Mouse (Mus musculus) retina, adult 2 months (tissue): ENCODE data around the gene Kcnc3.

Source experiments
- DNase-seq: peaks from one replicate; pipeline ENCODE4 v3.0.0-alpha.2; 2012; ENCODE audit warnings: low read depth, low spot score

The Kcnc3 gene

GRCm38 (mm10) chr7:44590402-44591347 is at the start of gene Kcnc3:
TSS of gene Kcnc3 (plus strand) at chr7:44590664.
- DNase-seq = peak; percentile 91

DNA sequence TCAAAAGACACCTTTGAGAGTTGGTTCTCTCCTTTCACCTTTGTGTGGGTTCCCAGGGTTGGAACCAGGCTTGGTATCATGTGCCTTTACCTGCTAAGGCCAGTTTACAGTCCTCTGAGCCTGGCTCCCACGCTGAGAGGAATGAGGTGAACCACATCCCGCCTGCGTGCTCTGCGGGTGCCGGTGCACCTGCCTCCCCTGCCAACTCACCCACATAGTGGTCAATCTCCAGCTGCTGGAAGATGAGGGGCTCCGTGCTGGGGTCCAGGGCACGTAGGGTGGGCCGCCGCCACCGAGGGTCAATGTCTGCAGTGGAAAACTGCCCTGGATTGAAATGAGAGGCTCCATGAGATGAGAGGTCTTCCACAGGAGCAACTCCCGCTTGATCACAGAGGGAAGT is 47.9 kb upstream of the Kcnc3 start:
- DNase-seq = no peak

GRCm38 (mm10) chr7:44543071-44543470 is 47.4 kb upstream of the Kcnc3 start:
- no peak for DNase-seq

- DNase-seq = no peak
Observed at GRCm38 (mm10) chr7:44546274-44546673, 44.2 kb upstream of the Kcnc3 start.

GRCm38 (mm10) chr7:44547041-44547440 is 43.4 kb upstream of the Kcnc3 start:
- no peak for DNase-seq

GRCm38 (mm10) chr7:44547725-44548124 is 42.7 kb upstream of the Kcnc3 start:
- DNase-seq = no peak

GRCm38 (mm10) chr7:44548497-44549087 is 41.9 kb upstream of the Kcnc3 start, which contains the start of gene Pold1:
TSS of gene Pold1 (minus strand) at chr7:44548849.
- peak; percentile 98 for DNase-seq

- no peak for DNase-seq
Observed at GRCm38 (mm10) chr7:44549621-44550408, 40.6 kb upstream of the Kcnc3 start.

GRCm38 (mm10) chr7:44550409-44550678 is 40.1 kb upstream of the Kcnc3 start:
- no peak for DNase-seq

- DNase-seq = no peak
Observed at GRCm38 (mm10) chr7:44551301-44551700, 39.2 kb upstream of the Kcnc3 start.

GRCm38 (mm10) chr7:44551731-44552130 is 38.7 kb upstream of the Kcnc3 start:
- DNase-seq = no peak

GRCm38 (mm10) chr7:44552141-44552908 is 38.1 kb upstream of the Kcnc3 start:
- no peak for DNase-seq

DNA sequence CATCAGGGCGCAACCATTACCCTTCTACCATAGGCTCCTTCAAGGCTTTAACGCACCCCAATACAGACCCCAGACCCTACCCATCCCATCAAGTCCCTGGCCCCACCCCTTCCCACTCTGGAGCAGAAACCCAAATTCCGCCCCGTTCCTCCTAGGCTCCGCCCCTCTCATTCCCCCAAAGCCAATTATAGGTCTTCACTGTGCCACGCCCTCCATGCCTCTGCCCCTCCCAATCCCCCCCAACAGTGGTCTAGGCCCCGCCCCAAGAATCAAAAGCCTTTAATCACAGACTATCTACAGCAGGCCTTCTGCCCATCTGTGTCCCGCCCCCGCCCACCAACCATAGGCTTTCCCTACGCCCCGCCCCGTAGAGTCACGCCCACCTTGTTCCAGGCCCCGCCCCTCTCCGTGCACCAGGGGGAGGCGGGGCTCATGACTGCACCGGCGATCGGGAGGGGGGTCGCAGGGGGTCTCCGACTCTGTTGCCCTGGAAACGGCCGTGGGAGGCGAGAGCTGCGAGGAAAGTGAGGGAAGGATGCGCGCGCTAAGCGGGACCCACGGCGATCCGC is 37.2 kb upstream of the Kcnc3 start:
- peak; percentile 61 for DNase-seq

- peak; percentile 93 for DNase-seq
Observed at GRCm38 (mm10) chr7:44553826-44554225, 36.6 kb upstream of the Kcnc3 start, which contains the start of gene Nr1h2. TSS of gene Nr1h2 (minus strand) at chr7:44553951.

DNA sequence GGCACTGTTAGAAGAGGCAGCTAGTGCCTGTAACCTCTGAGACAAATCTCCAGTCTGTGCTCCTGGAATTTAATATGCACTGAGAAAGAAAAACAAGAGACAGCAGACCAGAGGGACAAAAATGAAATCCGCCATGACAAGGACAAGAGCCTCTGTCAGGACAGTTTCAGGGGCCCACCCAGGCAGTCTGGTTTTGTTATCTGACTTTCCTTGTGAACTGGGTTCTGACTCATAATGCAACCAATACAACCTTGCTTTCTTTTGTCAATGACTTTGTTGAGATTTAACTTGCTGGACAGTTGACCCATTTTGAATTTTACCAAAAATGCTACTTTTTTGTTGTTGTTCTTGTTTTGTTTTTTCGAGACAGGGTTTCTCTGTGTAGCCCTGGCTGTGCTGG is 32.8 kb upstream of the Kcnc3 start:
- no peak for DNase-seq

GRCm38 (mm10) chr7:44560435-44561400 is 29.7 kb upstream of the Kcnc3 start:
- peak; percentile 56 for DNase-seq

GRCm38 (mm10) chr7:44563284-44563683 is 27.2 kb upstream of the Kcnc3 start:
- DNase-seq = no peak

DNA sequence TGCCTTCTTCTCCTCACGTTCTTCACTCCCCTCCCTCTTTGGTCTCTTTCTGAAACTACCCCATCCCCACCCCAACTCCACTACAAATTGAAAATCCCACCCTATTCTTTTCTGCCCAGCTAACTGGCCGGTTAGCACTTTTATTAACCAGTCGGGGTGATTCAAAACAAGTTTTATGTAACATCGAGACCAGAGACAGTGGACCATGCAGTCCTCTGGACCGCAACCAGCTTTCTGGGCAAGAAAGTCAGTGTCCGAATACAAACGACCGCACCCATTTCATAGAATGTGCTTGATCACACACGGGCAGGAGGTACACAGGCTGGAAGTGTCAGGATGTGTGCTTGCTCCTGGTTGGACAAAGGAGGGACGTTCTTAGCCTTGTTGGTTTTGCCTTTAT is 26.0 kb upstream of the Kcnc3 start:
- DNase-seq = no peak

DNA sequence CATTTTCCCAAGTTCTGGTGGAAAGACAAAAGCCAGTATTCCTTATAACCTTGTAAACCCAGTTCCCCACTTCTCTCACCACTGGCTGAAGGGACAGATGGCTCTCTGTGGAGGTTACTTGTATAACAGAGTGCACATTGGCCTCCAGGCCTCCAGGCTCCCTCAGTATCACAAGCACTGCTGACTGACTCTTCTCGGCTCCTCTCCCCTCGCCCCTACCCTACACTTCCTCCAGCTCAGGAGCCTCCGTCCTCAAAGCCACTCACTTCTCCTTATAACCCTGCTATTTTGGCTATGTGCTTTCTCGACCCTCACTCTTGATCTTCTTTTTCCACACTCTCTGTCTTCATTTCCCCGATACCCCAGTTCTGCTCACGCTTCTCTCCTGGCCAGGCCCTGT is 25.1 kb upstream of the Kcnc3 start:
- DNase-seq = no peak

- no peak for DNase-seq
Observed at GRCm38 (mm10) chr7:44568803-44569202, 21.7 kb upstream of the Kcnc3 start.
